Mouse (Mus musculus): ENCODE measurements around the gene Pcca. TPM values are rescaled to one million over a fixed set of nuclear protein-coding genes. Genes with fewer than 3 reads are reported as not detected.
A peak's percentile ranks its signal among the peaks of the same experiment; 100 is the strongest.

Pcca gene
- polyA plus RNA-seq, 1 experiment, result 2.5 TPM

- no peak for TF ChIP-seq GATA1 (IDR thresholded peaks at IDR 0.05; ENCODE audit: borderline replicate concordance, low read length)
- TF ChIP-seq FLI1 (IDR thresholded peaks at IDR 0.05; ENCODE audit: low read length), result no peak
- no peaks in the 10 kb centered on the region for H3K4me1 ChIP-seq
- no peaks in the 10 kb centered on the region for H3K27me3 ChIP-seq (replicated peaks)
- no peak overlapping the region for H3K4me3 ChIP-seq (replicated peaks)
- H3K9me3 ChIP-seq, result no peaks in the 10 kb centered on the region
- H3K36me3 ChIP-seq (replicated peaks; ENCODE audit: low read length), result peaks cover 4% of the 10 kb centered on the region
These were observed 349.3 kb downstream of the Pcca start for GRCm38 (mm10) chr14:122883410-122883806.

- H3K4me1 ChIP-seq, result no peaks in the 10 kb centered on the region
- no peaks in the 10 kb centered on the region for H3K9me3 ChIP-seq
- H3K27me3 ChIP-seq (replicated peaks), result no peaks in the 10 kb centered on the region
- no peak for TF ChIP-seq FLI1 (IDR thresholded peaks at IDR 0.05; ENCODE audit: low read length)
- no peak for TF ChIP-seq GATA1 (IDR thresholded peaks at IDR 0.05; ENCODE audit: borderline replicate concordance, low read length)
- no peak overlapping the region for H3K4me3 ChIP-seq (replicated peaks)
- peaks cover 10% of the 10 kb centered on the region for H3K36me3 ChIP-seq (replicated peaks; ENCODE audit: low read length)
These were observed 349.9 kb downstream of the Pcca start for GRCm38 (mm10) chr14:122883821-122884584.

- Histone ChIP-seq H3K27me3 (replicated peaks) (no peaks in the 10 kb centered on the region), H3K9me3 (no peaks in the 10 kb centered on the region), H3K4me1 (no peaks in the 10 kb centered on the region), H3K4me3 (replicated peaks) (no peak overlapping the region), H3K36me3 (replicated peaks; ENCODE audit: low read length) (peaks cover 19% of the 10 kb centered on the region)
- TF ChIP-seq FLI1 (IDR thresholded peaks at IDR 0.05; ENCODE audit: low read length), result no peak
- TF ChIP-seq GATA1 (IDR thresholded peaks at IDR 0.05; ENCODE audit: borderline replicate concordance, low read length), result no peak
These were observed 351.8 kb downstream of the Pcca start for GRCm38 (mm10) chr14:122885893-122886292.

GRCm38 (mm10) chr14:122887278-122887677 lies 353.2 kb downstream of the Pcca start:
- Histone ChIP-seq H3K9me3 (no peaks in the 10 kb centered on the region), H3K27me3 (replicated peaks) (no peaks in the 10 kb centered on the region), H3K36me3 (replicated peaks; ENCODE audit: low read length) (peaks cover 29% of the 10 kb centered on the region), H3K4me3 (replicated peaks) (no peak overlapping the region), H3K4me1 (peaks cover 4% of the 10 kb centered on the region; the same call in 1 of the 2 replicates)
- no peak for TF ChIP-seq GATA1 (IDR thresholded peaks at IDR 0.05; ENCODE audit: borderline replicate concordance, low read length)
- no peak for TF ChIP-seq FLI1 (IDR thresholded peaks at IDR 0.05; ENCODE audit: low read length)

GRCm38 (mm10) chr14:122887702-122888479 lies 353.8 kb downstream of the Pcca start:
- Histone ChIP-seq H3K4me3 (replicated peaks) (no peak overlapping the region), H3K4me1 (peaks cover 4% of the 10 kb centered on the region; the same call in 1 of the 2 replicates), H3K36me3 (replicated peaks; ENCODE audit: low read length) (peaks cover 31% of the 10 kb centered on the region), H3K27me3 (replicated peaks) (no peaks in the 10 kb centered on the region), H3K9me3 (no peaks in the 10 kb centered on the region)
- TF ChIP-seq GATA1 (IDR thresholded peaks at IDR 0.05; ENCODE audit: borderline replicate concordance, low read length), result no peak
- TF ChIP-seq FLI1 (IDR thresholded peaks at IDR 0.05; ENCODE audit: low read length), result no peak

- H3K36me3 ChIP-seq (replicated peaks; ENCODE audit: low read length), result peaks cover 31% of the 10 kb centered on the region
These were observed 354.4 kb downstream of the Pcca start for GRCm38 (mm10) chr14:122888480-122888872.

GRCm38 (mm10) chr14:122891470-122891968 lies 357.4 kb downstream of the Pcca start:
- Histone ChIP-seq H3K4me3 (replicated peaks) (peak overlapping the region; percentile 21), H3K4me1 (peaks cover 15% of the 10 kb centered on the region), H3K9me3 (no peaks in the 10 kb centered on the region), H3K36me3 (replicated peaks; ENCODE audit: low read length) (peaks cover 31% of the 10 kb centered on the region), H3K27me3 (replicated peaks) (no peaks in the 10 kb centered on the region)
- TF ChIP-seq GATA1 (IDR thresholded peaks at IDR 0.05; ENCODE audit: borderline replicate concordance, low read length) (no peak), FLI1 (IDR thresholded peaks at IDR 0.05; ENCODE audit: low read length) (no peak)

More at GRCm38 (mm10) chr14:122888480-122888872, 354.4 kb downstream of the Pcca start:
- Histone ChIP-seq H3K4me3 (replicated peaks) (no peak overlapping the region), H3K27me3 (replicated peaks) (no peaks in the 10 kb centered on the region), H3K9me3 (no peaks in the 10 kb centered on the region), H3K4me1 (peaks cover 4% of the 10 kb centered on the region; the same call in 1 of the 2 replicates)
- TF ChIP-seq FLI1 (IDR thresholded peaks at IDR 0.05; ENCODE audit: low read length) (no peak), GATA1 (IDR thresholded peaks at IDR 0.05; ENCODE audit: borderline replicate concordance, low read length) (no peak)

- no peaks in the 10 kb centered on the region for H3K9me3 ChIP-seq
- H3K27me3 ChIP-seq (replicated peaks), result no peaks in the 10 kb centered on the region
- no peak for TF ChIP-seq FLI1 (IDR thresholded peaks at IDR 0.05; ENCODE audit: low read length)
- peaks cover 11% of the 10 kb centered on the region for H3K36me3 ChIP-seq (replicated peaks; ENCODE audit: low read length)
- H3K4me1 ChIP-seq, result peaks cover 15% of the 10 kb centered on the region
- no peak overlapping the region for H3K4me3 ChIP-seq (replicated peaks)
These were observed 362.0 kb downstream of the Pcca start for GRCm38 (mm10) chr14:122896106-122896505.

- Histone ChIP-seq H3K27me3 (replicated peaks) (no peaks in the 10 kb centered on the region), H3K9me3 (no peaks in the 10 kb centered on the region), H3K36me3 (replicated peaks; ENCODE audit: low read length) (no peaks in the 10 kb centered on the region), H3K4me1 (peaks cover 11% of the 10 kb centered on the region), H3K4me3 (replicated peaks) (no peak overlapping the region)
- TF ChIP-seq GATA1 (IDR thresholded peaks at IDR 0.05; ENCODE audit: borderline replicate concordance, low read length), result no peak
- no peak for TF ChIP-seq FLI1 (IDR thresholded peaks at IDR 0.05; ENCODE audit: low read length)
These were observed 364.4 kb downstream of the Pcca start for GRCm38 (mm10) chr14:122898550-122898949.

GRCm38 (mm10) chr14:122900679-122901078 lies 366.6 kb downstream of the Pcca start:
- peaks cover 4% of the 10 kb centered on the region for H3K36me3 ChIP-seq (replicated peaks; ENCODE audit: low read length)
- H3K4me3 ChIP-seq (replicated peaks), result no peak overlapping the region
- H3K4me1 ChIP-seq, result no peaks in the 10 kb centered on the region
- H3K27me3 ChIP-seq (replicated peaks), result no peaks in the 10 kb centered on the region
- no peaks in the 10 kb centered on the region for H3K9me3 ChIP-seq
- TF ChIP-seq FLI1 (IDR thresholded peaks at IDR 0.05; ENCODE audit: low read length) (no peak), GATA1 (IDR thresholded peaks at IDR 0.05; ENCODE audit: borderline replicate concordance, low read length) (no peak)
